Mouse (Mus musculus): ENCODE measurements around the gene Cbx3. TPM values are rescaled to one million over a fixed set of nuclear protein-coding genes. Genes with fewer than 3 reads are reported as not detected.

Cbx3 gene
- polyA plus RNA-seq, 1 experiment from 2014 or later = 509 TPM

Other genes with a start within 250 kb of the Cbx3 start
- gene Nfe2l3, start 37.7 kb upstream of the Cbx3 start, polyA plus RNA-seq (2015; fragmentation: Nextera tagmentation; extraction: Ambion mirVana) = 1.7 TPM in 2 replicates
- gene Hnrnpa2b1, start 466 bp upstream of the Cbx3 start, polyA plus RNA-seq (2015; fragmentation: Nextera tagmentation; extraction: Ambion mirVana) = 1,726 and 1,925 TPM in 2 replicates
- gene Snx10, start 53.5 kb downstream of the Cbx3 start, polyA plus RNA-seq (2015; fragmentation: Nextera tagmentation; extraction: Ambion mirVana) = 14.1 and 14.4 TPM in 2 replicates